Mouse (Mus musculus): ENCODE measurements around the gene Catsperz.

DNA sequence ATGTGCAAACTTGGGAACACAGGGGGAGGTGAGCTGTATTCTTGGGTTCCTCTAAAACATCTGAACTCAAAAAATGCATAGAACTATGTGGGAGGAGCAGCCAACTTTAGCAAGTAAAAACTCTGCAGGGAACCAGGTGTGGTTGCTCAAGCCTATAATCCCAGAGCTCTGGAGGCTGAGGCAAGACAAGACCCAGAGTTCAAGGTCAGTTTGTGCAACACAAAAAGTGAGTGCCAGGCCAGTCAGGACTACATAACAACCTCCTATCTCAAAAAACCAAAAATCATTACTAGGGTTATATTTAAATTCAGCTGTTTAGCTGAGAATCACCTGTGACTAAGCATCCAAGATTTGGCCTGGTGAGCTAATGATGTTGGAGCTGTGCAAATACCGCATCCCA lies 6.8 kb upstream of the Catsperz start:
- no peak for TF ChIP-seq CTCF (IDR thresholded peaks at IDR 0.05; ENCODE audit: control insufficient read depth, insufficient read depth, insufficient read length)
- TF ChIP-seq USF1 (IDR thresholded peaks at IDR 0.05; ENCODE audit: low read depth) = no peak
- no peak for TF ChIP-seq CEBPB (IDR thresholded peaks at IDR 0.05; ENCODE audit: low read depth)
- TF ChIP-seq MYOG (IDR thresholded peaks at IDR 0.05; ENCODE audit: control insufficient read depth, extremely low read depth, insufficient read length) = no peak
- TF ChIP-seq MAX (IDR thresholded peaks at IDR 0.05) = no peak

All from C2C12 (cell line).